Mouse (Mus musculus): ENCODE measurements at regions not wholly inside any gene's neighbourhood (a gene's known extent, or its start where the extent isn't known, plus 50 kb on each side); places are given as distances from the start of the nearest gene placed in this dataset.

- Histone ChIP-seq H3K36me3 (ENCODE audit: control insufficient read depth, insufficient read depth, low read length) (no peaks in the 10 kb centered on the region), H3K4me3 (peak overlapping the region; percentile 19; the same call in 1 of the 2 replicates), H3K27ac (no peak overlapping the region), H3K27me3 (ENCODE audit: control insufficient read depth, insufficient read depth, low read length) (no peaks in the 10 kb centered on the region), H3K4me1 (ENCODE audit: control insufficient read depth, insufficient read depth, low read length) (no peaks in the 10 kb centered on the region), H3K79me2 (replicated peaks; ENCODE audit: control insufficient read depth, insufficient read depth, low read length) (no peaks in the 10 kb centered on the region), H3K9ac (ENCODE audit: low read depth, low read length) (no peak overlapping the region)
- intact Hi-C loops (cut with DNase I), result loop anchor here (10.0 kb wide), 3 partner anchors 304 to 776 kb away; no protein-coding TSS in a partner anchor
- 32% methylated on average over 20 of the region's 20 CpGs for WGBS
- TF ChIP-seq EP300 (IDR thresholded peaks at IDR 0.05; ENCODE audit: insufficient read depth, low read depth, low read length) (no peak), CTCF (IDR thresholded peaks at IDR 0.05) (peak; percentile 87)
- peak; percentile 80 to 90 for DNase-seq
Measured at GRCm38 (mm10) chr12:77780885-77781698, 412.9 kb upstream of the Gm6657 start.

GRCm38 (mm10) chr12:77783909-77784308, 410.1 kb upstream of the Gm6657 start:
- no peak for DNase-seq
- Histone ChIP-seq H3K27me3 (ENCODE audit: control insufficient read depth, insufficient read depth, low read length) (no peaks in the 10 kb centered on the region), H3K79me2 (replicated peaks; ENCODE audit: control insufficient read depth, insufficient read depth, low read length) (no peaks in the 10 kb centered on the region), H3K4me1 (ENCODE audit: control insufficient read depth, insufficient read depth, low read length) (no peaks in the 10 kb centered on the region), H3K4me3 (no peak overlapping the region), H3K36me3 (ENCODE audit: control insufficient read depth, insufficient read depth, low read length) (no peaks in the 10 kb centered on the region), H3K9ac (ENCODE audit: low read depth, low read length) (no peak overlapping the region), H3K27ac (no peak overlapping the region)
- TF ChIP-seq CTCF (IDR thresholded peaks at IDR 0.05), result no peak
- no peak for TF ChIP-seq POLR2A (IDR thresholded peaks at IDR 0.05; ENCODE audit: insufficient read depth, low read depth, low read length)
- no peak for TF ChIP-seq EP300 (IDR thresholded peaks at IDR 0.05; ENCODE audit: insufficient read depth, low read depth, low read length)
- 88% methylated on average over 9 of the region's 9 CpGs for WGBS
- intact Hi-C loops (cut with DNase I), result loop anchor here (10.0 kb wide), 3 partner anchors 301 to 779 kb away; no protein-coding TSS in a partner anchor

DNA sequence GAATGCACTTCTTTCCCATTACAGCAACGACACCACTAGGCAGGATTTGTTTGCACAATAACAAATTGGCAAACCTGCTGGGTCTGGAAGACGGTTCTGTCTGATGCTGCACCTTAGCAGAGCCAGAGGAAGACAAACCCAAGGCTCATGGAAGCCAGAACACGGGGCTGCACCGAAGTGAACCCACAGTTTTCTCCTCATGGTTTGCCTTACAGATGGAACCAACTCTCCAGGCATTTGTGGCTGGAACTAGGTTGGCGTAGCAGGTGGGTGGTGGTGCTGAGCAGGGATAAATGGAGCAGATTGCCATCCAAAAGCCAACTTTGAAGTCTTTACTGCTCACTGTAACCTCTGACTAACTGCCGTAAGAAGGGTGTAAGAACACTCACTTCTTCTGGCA, 408.4 kb upstream of the Gm6657 start:
- no peak overlapping the region for H3K9ac ChIP-seq (ENCODE audit: low read depth, low read length)
- no peak overlapping the region for H3K27ac ChIP-seq
- intact Hi-C loops (cut with DNase I), result loop anchor here (10.0 kb wide), 3 partner anchors 299 to 781 kb away; no protein-coding TSS in a partner anchor
- no peak overlapping the region for H3K4me3 ChIP-seq
- WGBS, result 82% methylated on average over 6 of the region's 6 CpGs
- H3K4me1 ChIP-seq (ENCODE audit: control insufficient read depth, insufficient read depth, low read length), result peaks cover under 1% of the 10 kb centered on the region; the same call in 1 of the 2 replicates
- no peaks in the 10 kb centered on the region for H3K79me2 ChIP-seq (replicated peaks; ENCODE audit: control insufficient read depth, insufficient read depth, low read length)
- no peaks in the 10 kb centered on the region for H3K27me3 ChIP-seq (ENCODE audit: control insufficient read depth, insufficient read depth, low read length)
- no peak for TF ChIP-seq CTCF (IDR thresholded peaks at IDR 0.05)
- no peak for TF ChIP-seq POLR2A (IDR thresholded peaks at IDR 0.05; ENCODE audit: insufficient read depth, low read depth, low read length)
- TF ChIP-seq EP300 (IDR thresholded peaks at IDR 0.05; ENCODE audit: insufficient read depth, low read depth, low read length), result no peak
- H3K36me3 ChIP-seq (ENCODE audit: control insufficient read depth, insufficient read depth, low read length), result no peaks in the 10 kb centered on the region
- no peak for DNase-seq

DNA sequence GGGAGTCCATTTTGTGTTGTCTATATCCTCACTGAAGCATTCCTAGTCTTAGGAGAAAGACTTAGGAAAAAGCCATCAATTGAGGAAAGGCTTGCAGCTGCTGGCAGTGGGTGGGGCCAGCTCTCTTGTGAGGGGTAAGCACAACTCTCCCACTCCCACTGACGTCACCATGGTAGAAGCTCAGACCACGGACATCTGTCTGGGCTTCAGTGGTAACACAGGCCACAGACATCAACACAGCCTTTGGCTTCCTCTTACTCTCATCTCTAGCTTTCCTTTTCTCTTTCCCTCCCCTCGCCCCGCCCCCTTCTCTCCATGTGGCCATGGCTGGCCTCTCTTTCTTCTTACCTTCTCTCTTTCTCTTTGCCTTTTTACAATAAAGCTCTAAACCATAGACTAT, 407.4 kb upstream of the Gm6657 start:
- Histone ChIP-seq H3K79me2 (replicated peaks; ENCODE audit: control insufficient read depth, insufficient read depth, low read length) (no peaks in the 10 kb centered on the region), H3K27me3 (ENCODE audit: control insufficient read depth, insufficient read depth, low read length) (no peaks in the 10 kb centered on the region), H3K4me3 (no peak overlapping the region), H3K9ac (ENCODE audit: low read depth, low read length) (no peak overlapping the region), H3K27ac (no peak overlapping the region), H3K36me3 (ENCODE audit: control insufficient read depth, insufficient read depth, low read length) (no peaks in the 10 kb centered on the region), H3K4me1 (ENCODE audit: control insufficient read depth, insufficient read depth, low read length) (peaks cover 2% of the 10 kb centered on the region)
- TF ChIP-seq CTCF (IDR thresholded peaks at IDR 0.05), result no peak
- no peak for TF ChIP-seq EP300 (IDR thresholded peaks at IDR 0.05; ENCODE audit: insufficient read depth, low read depth, low read length)
- TF ChIP-seq POLR2A (IDR thresholded peaks at IDR 0.05; ENCODE audit: insufficient read depth, low read depth, low read length), result no peak
- intact Hi-C loops (cut with DNase I), result loop anchor here (10.0 kb wide), 3 partner anchors 298 to 782 kb away; no protein-coding TSS in a partner anchor
- WGBS, result 78% methylated on average over 4 of the region's 4 CpGs
- no peak for DNase-seq

- H3K36me3 ChIP-seq (ENCODE audit: control insufficient read depth, insufficient read depth, low read length), result no peaks in the 10 kb centered on the region
- no peak overlapping the region for H3K27ac ChIP-seq
- H3K9ac ChIP-seq (ENCODE audit: low read depth, low read length), result no peak overlapping the region
- no peak for TF ChIP-seq EP300 (IDR thresholded peaks at IDR 0.05; ENCODE audit: insufficient read depth, low read depth, low read length)
- TF ChIP-seq CTCF (IDR thresholded peaks at IDR 0.05), result no peak
- H3K4me3 ChIP-seq, result no peak overlapping the region
- peaks cover 2% of the 10 kb centered on the region for H3K4me1 ChIP-seq (ENCODE audit: control insufficient read depth, insufficient read depth, low read length)
- no peaks in the 10 kb centered on the region for H3K79me2 ChIP-seq (replicated peaks; ENCODE audit: control insufficient read depth, insufficient read depth, low read length)
- 49% methylated on average over 2 of the region's 2 CpGs for WGBS
- intact Hi-C loops (cut with DNase I), result loop anchor here (10.0 kb wide), 3 partner anchors 297 to 783 kb away; no protein-coding TSS in a partner anchor
- DNase-seq, result no peak
- no peaks in the 10 kb centered on the region for H3K27me3 ChIP-seq (ENCODE audit: control insufficient read depth, insufficient read depth, low read length)
Measured at GRCm38 (mm10) chr12:77788273-77788672, 405.8 kb upstream of the Gm6657 start.

GRCm38 (mm10) chr12:77789427-77789826, 404.6 kb upstream of the Gm6657 start:
- 27% methylated on average over 8 of the region's 8 CpGs for WGBS
- intact Hi-C loops (cut with DNase I), result loop anchor here (10.0 kb wide), 3 partner anchors 295 to 785 kb away; no protein-coding TSS in a partner anchor

More at GRCm38 (mm10) chr12:77789427-77789826, 404.6 kb upstream of the Gm6657 start:
- Histone ChIP-seq H3K27me3 (ENCODE audit: control insufficient read depth, insufficient read depth, low read length) (no peaks in the 10 kb centered on the region), H3K36me3 (ENCODE audit: control insufficient read depth, insufficient read depth, low read length) (no peaks in the 10 kb centered on the region), H3K27ac (no peak overlapping the region), H3K4me1 (ENCODE audit: control insufficient read depth, insufficient read depth, low read length) (peaks cover 2% of the 10 kb centered on the region), H3K79me2 (replicated peaks; ENCODE audit: control insufficient read depth, insufficient read depth, low read length) (no peaks in the 10 kb centered on the region), H3K4me3 (no peak overlapping the region), H3K9ac (ENCODE audit: low read depth, low read length) (no peak overlapping the region)
- DNase-seq, result no peak
- TF ChIP-seq CTCF (IDR thresholded peaks at IDR 0.05) (no peak), EP300 (IDR thresholded peaks at IDR 0.05; ENCODE audit: insufficient read depth, low read depth, low read length) (no peak), POLR2A (IDR thresholded peaks at IDR 0.05; ENCODE audit: insufficient read depth, low read depth, low read length) (no peak)

Data from heart, adult 2 months (tissue).